Mouse (Mus musculus): ENCODE results near the gene Apba1. TPM values are rescaled to one million over a fixed set of nuclear protein-coding genes. Genes with fewer than 3 reads are reported as not detected.

Apba1 gene
- 5.5 to 7.1 TPM (median 6.4 TPM) in 3 replicates for total RNA-seq (2017)

DNA sequence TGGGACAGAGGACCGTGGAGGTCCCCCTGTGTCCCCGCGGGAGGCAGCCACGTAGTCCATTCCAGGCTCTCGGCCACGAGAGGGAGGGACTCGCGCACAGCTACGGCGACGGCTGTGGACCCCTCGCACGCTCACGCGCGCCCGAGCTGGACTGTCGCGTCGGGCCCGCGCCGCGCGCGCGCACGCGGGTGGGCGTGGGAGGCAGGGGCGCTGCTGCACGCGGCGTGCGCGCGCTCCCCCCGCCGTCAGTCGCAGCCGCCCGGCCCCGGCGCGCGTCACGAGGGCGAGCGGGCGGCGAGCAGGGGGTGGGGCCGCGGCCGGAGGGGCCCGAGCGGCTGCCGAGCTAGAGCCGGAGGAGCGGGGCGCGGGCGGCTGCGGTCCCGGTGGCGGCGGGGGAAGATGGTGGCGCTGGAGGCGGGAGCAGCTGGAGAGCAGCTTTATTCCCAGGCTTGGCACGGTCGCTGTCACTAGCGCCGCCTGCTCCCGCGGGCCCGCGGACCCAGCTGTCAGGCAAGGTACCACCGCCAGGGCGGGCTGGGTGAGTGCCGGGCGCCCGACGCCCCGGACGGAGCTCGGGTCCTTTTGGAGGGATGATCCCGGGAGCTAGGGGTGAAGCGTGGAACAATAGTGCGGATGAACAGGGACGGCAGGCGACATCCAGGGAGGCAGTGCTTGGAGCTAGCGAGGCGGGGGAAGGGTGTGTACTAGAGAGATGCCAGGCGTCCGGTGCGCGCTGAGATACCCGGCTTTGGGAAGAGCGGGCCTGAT is at the start of gene Apba1:
TSS of gene Apba1 (plus strand) at position 334 of the 768 bp plus-strand sequence.
- ATAC-seq (replicated peaks; ENCODE audit: insufficient number of reproducible peaks, low FRiP score, low TSS enrichment, poor library complexity, severe bottlenecking), result peak; percentile 34; the same call in 1 of the 2 replicates

DNA sequence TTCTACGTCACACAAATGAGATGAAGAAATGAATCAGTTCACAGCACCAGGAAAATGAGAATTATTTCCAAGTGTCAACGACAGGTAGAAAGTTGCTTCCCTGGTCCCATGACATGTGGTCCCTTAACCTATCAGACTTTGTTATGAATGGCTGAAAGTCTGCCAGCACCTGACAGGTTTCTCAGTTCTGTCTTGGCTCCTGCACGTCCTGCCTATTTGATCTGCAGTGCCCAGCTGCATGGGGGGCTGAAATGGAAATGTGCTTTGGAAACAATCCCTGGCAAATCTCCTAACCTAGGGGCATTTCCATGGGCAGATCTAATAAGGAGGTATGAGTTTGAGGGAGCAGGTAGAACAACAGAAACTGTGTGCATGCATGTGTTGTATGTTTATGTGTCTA is 12.2 kb upstream of the Apba1 start:
- no peak for ATAC-seq (replicated peaks; ENCODE audit: insufficient number of reproducible peaks, low FRiP score, low TSS enrichment, poor library complexity, severe bottlenecking)

GRCm38 (mm10) chr19:23757011-23757410 is 1.7 kb upstream of the Apba1 start:
- no peak for ATAC-seq (replicated peaks; ENCODE audit: insufficient number of reproducible peaks, low FRiP score, low TSS enrichment, poor library complexity, severe bottlenecking)

- ATAC-seq (replicated peaks; ENCODE audit: insufficient number of reproducible peaks, low FRiP score, low TSS enrichment, poor library complexity, severe bottlenecking), result peak; percentile 54
Measured at GRCm38 (mm10) chr19:23757961-23758553, 630 bp upstream of the Apba1 start.

DNA sequence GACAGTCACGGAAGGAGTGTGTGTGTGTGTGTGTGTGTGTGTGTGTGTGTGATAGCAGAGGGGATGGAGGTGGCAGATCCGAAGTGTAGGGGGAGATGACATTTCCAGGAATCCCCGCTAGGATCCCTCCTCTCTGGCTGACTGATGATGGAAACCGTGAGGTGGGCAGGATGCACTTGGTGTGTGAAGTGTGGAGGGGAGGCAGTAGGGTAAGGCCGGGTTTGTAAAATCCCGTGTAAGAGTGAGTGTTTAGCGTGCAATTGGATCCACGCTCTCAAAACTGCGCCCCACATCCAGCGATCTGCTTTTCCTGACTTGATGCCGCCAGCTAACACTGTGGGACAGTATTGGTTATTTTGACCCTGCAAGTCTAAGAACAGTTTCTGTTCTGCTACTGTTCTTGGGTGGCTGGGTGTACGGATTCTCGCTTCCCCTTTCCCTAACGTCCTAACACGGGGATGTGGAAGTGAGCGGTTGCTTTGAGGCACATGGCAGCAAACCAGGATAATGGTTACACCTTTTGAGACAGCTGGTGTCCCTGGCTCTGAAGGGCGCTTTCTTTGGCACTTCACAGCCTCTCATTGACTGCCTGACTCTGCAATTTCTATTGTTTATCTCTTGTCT is 747 bp downstream of the Apba1 start:
- peak; percentile 76 for ATAC-seq (replicated peaks; ENCODE audit: insufficient number of reproducible peaks, low FRiP score, low TSS enrichment, poor library complexity, severe bottlenecking)

DNA sequence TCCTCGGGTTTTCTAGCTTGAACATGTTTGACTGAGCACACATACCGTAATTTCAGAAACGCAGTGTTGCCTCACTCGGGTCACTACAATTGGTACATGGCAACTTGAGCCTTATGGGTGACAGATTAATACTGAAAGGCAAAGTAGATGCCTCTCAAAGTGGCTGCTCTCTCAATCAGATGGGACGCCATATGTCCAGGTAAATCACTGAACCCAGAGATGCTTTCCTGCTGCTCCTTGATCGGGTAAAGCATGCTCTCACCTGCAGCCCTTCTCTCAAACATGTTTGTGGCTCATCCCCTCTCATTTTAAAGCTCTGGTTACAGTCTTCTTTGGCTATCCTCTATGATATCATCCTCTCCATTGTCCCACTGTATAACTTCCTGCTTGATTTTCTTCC is 4.7 kb downstream of the Apba1 start:
- no peak for ATAC-seq (replicated peaks; ENCODE audit: insufficient number of reproducible peaks, low FRiP score, low TSS enrichment, poor library complexity, severe bottlenecking)

DNA sequence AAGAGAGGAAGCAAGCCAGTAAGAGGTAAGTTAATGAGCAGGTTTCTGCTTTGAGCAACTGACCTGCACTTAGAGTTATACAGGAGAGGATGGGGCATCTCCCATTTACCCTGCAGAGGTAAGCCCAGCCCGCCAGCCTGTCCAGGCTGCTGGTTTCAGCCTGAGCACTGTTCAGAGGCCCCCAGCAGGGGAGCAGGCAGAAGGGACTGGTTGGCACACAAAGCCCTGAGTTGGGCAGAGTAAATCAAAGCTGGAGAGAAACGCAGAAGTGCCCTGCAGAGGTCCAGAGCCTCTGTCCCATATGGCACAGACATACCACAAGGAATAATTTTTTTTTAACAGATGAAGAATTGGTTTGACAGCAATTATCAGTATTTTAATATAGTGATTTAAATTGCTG is 5.4 kb downstream of the Apba1 start:
- no peak for ATAC-seq (replicated peaks; ENCODE audit: insufficient number of reproducible peaks, low FRiP score, low TSS enrichment, poor library complexity, severe bottlenecking)

DNA sequence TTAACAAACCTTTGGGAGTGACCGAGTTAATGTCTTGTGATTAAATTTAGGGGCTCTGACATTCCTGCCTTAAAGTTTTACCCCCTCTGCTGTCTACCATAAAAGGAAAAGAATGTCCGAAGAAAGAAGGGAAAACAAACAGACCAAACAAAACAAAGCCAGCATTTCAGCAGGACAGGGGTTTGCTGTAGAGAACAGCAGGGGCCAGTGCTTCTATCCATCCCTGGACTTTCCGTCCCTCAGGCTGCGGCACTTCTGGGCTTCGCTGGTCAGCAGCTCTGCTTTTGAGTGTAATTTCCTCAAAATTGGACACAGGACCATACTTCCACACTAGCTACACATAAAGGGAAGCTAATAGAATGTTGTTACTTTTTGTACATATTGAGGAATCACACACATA is 10.2 kb downstream of the Apba1 start:
- no peak for ATAC-seq (replicated peaks; ENCODE audit: insufficient number of reproducible peaks, low FRiP score, low TSS enrichment, poor library complexity, severe bottlenecking)

GRCm38 (mm10) chr19:23770494-23771423 is 12.1 kb downstream of the Apba1 start:
- peak; percentile 52; the same call in 1 of the 2 replicates for ATAC-seq (replicated peaks; ENCODE audit: insufficient number of reproducible peaks, low FRiP score, low TSS enrichment, poor library complexity, severe bottlenecking)

- peak; percentile 44 for ATAC-seq (replicated peaks; ENCODE audit: insufficient number of reproducible peaks, low FRiP score, low TSS enrichment, poor library complexity, severe bottlenecking)
Measured at GRCm38 (mm10) chr19:23771971-23772370, 13.3 kb downstream of the Apba1 start.

DNA sequence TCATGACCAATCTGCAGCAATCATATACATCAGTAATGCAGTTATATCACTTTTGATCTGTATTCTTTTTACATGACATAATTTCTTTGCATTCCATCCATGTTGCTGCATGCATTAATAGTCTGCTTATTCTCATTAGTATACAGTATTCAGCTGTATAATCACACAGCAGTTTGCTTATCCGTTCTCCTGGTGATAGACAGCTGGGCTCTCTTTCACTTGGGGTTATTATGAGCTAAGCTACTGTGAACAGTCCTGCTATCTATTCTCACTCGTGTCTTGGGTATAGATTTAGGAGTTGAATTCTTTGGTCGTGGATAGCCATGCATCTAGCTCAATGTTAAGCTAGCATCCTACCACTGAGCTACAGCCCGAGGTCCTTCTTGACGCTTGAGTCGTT is 16.7 kb downstream of the Apba1 start:
- ATAC-seq (replicated peaks; ENCODE audit: insufficient number of reproducible peaks, low FRiP score, low TSS enrichment, poor library complexity, severe bottlenecking), result no peak

- ATAC-seq (replicated peaks; ENCODE audit: insufficient number of reproducible peaks, low FRiP score, low TSS enrichment, poor library complexity, severe bottlenecking), result no peak
Measured at GRCm38 (mm10) chr19:23779130-23779529, 20.4 kb downstream of the Apba1 start.

DNA sequence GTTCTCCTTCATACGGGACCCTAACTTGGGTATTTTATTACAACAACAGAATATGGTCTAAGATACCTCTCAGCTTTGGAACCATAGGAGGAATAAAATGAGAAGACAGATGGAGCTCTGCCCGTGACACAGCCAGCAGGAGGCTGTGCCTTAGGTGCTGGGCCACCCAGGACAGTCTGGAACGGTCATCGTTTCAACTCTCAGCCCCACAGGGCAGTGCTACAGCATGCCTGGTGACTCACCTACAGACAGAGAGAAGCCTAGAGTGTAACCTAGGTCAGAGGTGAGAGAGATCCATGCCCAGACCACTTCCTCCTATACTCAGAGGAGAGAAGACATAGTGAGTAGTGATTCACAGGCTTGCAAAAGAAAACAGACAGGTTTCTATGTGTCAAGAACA is 21.4 kb downstream of the Apba1 start:
- ATAC-seq (replicated peaks; ENCODE audit: insufficient number of reproducible peaks, low FRiP score, low TSS enrichment, poor library complexity, severe bottlenecking), result no peak

GRCm38 (mm10) chr19:23781968-23782367 is 23.3 kb downstream of the Apba1 start:
- ATAC-seq (replicated peaks; ENCODE audit: insufficient number of reproducible peaks, low FRiP score, low TSS enrichment, poor library complexity, severe bottlenecking), result no peak

DNA sequence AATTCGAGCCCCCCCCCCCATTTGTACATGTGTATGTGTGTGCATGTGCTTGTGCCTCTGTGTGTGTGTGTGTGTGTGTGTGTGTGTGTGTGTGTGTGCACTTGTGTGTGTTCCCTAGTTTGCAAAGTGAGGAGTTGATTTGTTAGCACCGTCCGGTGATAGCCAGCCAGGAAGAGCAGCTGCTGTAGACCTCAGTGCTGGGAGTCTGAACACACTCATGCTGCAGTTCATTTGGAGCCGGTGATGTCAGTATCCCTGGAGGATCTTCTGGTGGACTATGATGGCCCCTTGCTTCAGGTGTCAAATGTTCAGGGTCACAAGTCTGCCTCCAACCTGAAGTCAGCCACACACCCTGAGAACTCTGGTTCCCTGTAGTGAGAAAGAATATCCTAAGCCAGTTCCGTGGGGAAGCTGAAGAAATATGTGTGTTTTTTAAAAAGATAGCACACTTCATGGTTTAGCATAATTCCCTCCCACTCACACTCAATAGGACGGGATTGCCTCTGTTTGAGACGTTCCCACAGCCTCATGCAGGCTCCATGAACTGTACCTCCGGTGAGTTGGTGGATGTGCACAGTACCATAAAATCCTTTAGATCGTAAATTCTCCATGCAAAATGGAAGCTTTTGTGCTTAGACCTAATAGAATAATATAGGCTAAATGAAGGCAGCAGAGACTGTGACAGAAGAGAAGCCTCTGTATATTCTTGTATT is 29.9 kb downstream of the Apba1 start:
- ATAC-seq (replicated peaks; ENCODE audit: insufficient number of reproducible peaks, low FRiP score, low TSS enrichment, poor library complexity, severe bottlenecking), result no peak

- ATAC-seq (replicated peaks; ENCODE audit: insufficient number of reproducible peaks, low FRiP score, low TSS enrichment, poor library complexity, severe bottlenecking), result no peak
Measured at GRCm38 (mm10) chr19:23791704-23792103, 33.0 kb downstream of the Apba1 start.

- ATAC-seq (replicated peaks; ENCODE audit: insufficient number of reproducible peaks, low FRiP score, low TSS enrichment, poor library complexity, severe bottlenecking), result no peak
Measured at GRCm38 (mm10) chr19:23792559-23792958, 33.9 kb downstream of the Apba1 start.

DNA sequence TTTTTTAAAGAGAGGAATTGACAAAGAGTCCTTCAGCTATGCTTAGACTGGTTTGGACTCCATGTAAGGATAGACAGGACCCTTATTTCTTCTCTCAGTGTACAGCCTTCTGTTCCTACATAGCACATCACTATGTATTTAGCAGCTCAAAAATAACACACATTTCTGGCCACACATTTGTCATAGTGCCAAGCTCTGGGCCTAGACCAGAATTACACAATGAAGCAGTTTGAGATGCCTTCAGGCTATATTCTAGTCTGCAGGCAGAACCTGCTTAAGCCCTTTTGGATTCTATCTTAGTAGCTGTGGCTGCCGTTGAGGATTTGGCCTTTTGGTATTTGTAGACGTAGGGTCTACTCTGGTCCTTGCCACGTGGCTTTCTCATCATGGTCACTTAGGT is 35.8 kb downstream of the Apba1 start:
- no peak for ATAC-seq (replicated peaks; ENCODE audit: insufficient number of reproducible peaks, low FRiP score, low TSS enrichment, poor library complexity, severe bottlenecking)
